Mouse (Mus musculus): Measurements from ENCODE around the gene B4galnt3. TPM values are rescaled to one million over a fixed set of nuclear protein-coding genes. Genes with fewer than 3 reads are reported as not detected.

The B4galnt3 gene
- total RNA-seq, 2 experiments from 2014 or later = 3.7 to 4.6 TPM

Other genes starting within 250 kb of the B4galnt3 start
- gene Ninj2, start 201.2 kb downstream of the B4galnt3 start, total RNA-seq (2021) = not detected
- gene D330020A13Rik, start 195 bp downstream of the B4galnt3 start, total RNA-seq (2021) = under 1 TPM; 0.24 to 0.27 TPM
- 10 to 100 TPM; 47.6 to 61.9 TPM for gene Kdm5a, start 69.6 kb upstream of the B4galnt3 start, total RNA-seq (2021)
- 10 to 100 TPM in 1 of 2 experiments, 1 to 10 TPM in 1; 9.1 to 11.0 TPM for gene Ccdc77, start 69.8 kb upstream of the B4galnt3 start, total RNA-seq (2021)
- 10 to 100 TPM in 1 of 2 experiments, 1 to 10 TPM in 1; 9.6 to 11.3 TPM for gene Il17ra, start 168.7 kb upstream of the B4galnt3 start, total RNA-seq (2021)
- gene Tmem121b, start 199.2 kb upstream of the B4galnt3 start, total RNA-seq (2021) = under 1 TPM; 0.12 to 0.15 TPM
- gene Hdhd5, start 236.8 kb upstream of the B4galnt3 start, total RNA-seq (2021) = 10 to 100 TPM; 24.9 to 34.0 TPM

Measured in adrenal gland, postnatal 10 days (tissue).